Mouse (Mus musculus) left cerebral cortex, adult 8-10 months (tissue): ENCODE measurements around the gene Ldlrad3. TPM values are rescaled to one million over a fixed set of nuclear protein-coding genes. Genes with fewer than 3 reads are reported as not detected.

Experiments
- DNase-seq, 2 experiments: peaks; one replicate each; pipeline ENCODE4 v3.0.0; 2022; ENCODE audit warnings: low spot score in 2 of 2
- total RNA-seq, 4 experiments: library from RNA; stranded (reverse); gene quantifications; 2 replicates each; pipeline ENCODE4 v1.2.4; 2022

Ldlrad3 gene
- total RNA-seq, 4 experiments from 2014 or later: 11.3 to 12.5 (median 12.0) TPM

DNA sequence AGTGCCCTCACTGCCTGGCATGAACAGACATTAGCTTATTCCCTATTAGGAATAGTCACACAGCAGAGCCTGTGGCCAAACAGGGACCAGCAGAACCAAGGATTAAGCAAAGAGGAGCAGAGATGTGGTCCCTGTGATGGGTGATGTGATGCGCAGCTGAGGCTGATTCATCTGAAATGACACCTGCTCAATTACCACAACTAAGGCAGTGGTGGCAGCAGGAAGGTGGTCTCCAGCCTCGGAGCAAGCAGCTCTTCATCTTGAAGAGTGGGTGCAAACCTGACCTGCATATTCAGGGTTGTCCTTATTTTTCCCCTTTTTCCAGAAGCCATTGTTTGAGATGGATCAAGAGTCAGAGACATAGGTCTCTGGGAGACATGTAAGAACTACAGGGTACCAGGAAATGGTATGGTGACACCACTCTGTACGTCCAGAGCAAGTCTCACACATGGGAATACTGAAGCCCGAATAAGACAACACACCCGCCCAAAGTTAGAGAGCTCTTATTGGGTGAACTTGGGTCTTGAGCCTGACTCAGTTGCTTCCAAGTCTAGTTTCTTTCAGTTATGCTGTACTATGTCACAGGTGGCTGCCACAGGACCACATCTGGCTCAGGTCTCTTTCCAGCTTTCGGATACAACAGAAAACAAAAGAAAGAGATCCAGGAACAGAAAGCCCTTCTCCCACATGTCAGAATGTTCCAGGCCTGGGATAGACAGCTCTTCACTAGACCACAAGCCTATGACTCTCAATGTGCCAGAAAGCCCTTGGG is 112.7 kb downstream of the Ldlrad3 start:
- DNase-seq: no peak

DNA sequence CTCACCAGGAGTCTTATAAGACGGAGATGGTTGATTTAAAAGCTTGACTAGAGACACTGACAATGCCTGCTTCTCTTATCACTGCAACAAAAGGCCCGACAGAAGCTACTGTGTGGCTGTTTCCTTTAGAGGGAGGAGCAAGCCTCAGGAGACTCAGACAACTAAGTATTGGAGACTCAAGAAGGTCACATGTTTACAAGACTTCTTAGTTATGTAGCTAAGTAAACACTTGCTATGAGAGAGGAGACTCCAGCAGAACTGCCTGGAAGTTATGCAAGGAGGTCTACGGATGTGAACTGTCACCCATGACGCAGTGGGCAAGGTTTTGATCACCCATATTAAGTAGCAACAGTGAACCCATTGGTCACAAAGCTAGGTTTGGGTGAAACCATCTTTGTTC is 113.3 kb downstream of the Ldlrad3 start:
- DNase-seq: no peak

DNA sequence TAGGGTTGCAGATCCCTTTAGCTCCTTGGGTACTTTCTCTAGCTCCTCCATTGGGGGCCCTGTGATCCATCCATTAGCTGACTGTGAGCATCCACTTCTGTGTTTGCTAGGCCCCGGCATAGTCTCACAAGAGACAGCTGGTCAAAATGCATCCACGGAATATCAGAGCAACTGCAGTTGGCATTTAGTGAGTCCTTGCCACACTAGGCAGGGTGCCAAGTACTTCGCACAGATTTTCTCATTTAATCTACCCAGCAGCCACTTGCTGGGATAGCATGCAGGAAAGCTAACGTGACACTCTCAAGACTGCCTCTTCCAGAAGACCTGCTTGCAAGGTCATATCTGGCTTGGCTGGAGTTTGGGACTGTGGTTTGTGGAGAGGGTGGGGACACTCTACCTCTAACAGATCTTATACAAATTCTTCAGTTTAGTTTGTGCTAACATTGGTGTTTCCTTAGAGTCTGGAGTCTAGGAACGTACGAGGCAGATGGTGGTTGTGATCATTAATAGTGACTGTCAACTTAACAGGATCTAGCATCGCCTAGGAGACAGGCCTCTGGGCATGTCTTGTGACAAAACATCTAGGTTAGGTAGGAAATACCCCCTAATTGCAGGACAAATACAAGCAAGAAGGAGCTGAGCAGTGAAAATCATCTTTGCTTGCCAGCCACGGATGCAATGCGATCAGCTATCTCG is 115.0 kb downstream of the Ldlrad3 start:
- DNase-seq: no peak

DNA sequence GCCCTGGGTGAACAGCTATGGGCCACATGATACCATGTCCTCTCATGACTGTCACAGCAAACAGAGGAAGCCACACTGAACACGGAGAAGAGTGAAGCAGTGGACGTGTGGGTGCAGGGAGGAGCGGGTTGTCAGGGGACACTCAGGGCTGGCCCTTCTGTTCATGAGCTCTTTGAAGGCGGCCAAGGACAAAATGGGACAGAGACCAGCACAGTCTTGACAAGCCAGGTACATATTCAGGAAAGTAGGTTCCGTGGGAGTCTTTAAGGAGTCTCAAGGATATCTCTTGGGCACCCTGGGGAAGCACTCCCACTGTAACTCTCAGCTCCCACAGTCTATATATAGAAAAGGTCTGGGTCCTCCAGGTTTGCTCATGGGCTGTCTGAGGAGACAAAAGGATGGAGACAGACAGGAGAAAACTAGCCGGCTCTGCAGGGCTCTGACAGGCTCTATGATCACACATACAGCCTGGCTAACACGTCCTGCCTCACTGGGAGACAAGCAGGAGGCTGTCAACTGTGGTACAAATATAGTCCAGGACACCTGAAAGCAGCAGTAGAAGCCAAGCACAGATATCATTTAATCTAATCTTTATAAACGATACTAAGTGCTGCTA is 121.3 kb downstream of the Ldlrad3 start:
- DNase-seq: no peak

DNA sequence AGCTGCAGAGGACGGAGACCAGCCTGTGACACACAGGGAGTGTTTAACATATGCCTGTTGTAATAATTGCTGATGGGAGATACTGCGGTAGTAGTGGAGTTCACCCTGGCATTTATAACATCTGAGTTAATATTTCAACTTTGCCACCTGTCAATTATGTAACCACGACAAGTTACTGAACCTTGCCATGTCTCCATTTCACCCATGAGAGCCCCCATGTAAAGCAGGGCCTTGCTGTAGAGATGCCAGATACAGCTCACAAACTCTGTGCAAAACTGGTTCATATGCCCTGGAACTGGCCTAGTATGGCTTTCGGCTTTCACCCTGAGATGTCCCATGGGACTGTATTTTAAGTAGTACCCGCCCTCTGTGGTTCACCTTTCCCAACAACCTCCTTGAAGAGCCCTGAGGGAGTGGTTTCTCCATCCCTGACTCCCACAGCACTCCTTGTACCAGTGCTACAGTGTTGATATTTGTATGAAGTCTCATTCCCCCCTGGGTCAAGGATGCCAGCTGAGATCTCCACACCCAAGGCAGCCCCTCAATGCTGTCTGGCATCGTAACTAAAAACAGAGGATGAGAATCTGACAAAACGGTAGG is 122.2 kb downstream of the Ldlrad3 start:
- DNase-seq: no peak

GRCm38 (mm10) chr2:102062861-102063468 is 123.2 kb downstream of the Ldlrad3 start:
- no peak for DNase-seq

DNA sequence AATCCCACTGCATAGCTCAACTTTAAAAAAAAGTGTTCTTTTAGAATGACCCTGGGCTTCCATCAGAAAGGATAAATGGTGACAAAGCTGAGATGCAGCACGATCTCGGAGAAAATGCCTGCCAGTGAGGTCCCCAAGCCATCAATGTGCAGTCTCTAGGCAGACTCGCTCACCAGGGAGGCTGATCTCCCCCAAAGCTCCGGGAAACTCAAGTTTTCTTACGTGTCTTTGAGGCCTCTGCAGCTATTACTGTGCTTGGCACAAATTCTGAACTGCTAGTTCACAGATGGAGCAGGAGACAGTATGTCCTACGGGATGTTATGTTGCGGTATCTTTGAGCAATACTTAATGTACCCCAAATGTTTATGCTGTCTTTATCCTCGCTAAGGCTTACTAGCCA is 124.3 kb downstream of the Ldlrad3 start:
- DNase-seq: no peak

DNA sequence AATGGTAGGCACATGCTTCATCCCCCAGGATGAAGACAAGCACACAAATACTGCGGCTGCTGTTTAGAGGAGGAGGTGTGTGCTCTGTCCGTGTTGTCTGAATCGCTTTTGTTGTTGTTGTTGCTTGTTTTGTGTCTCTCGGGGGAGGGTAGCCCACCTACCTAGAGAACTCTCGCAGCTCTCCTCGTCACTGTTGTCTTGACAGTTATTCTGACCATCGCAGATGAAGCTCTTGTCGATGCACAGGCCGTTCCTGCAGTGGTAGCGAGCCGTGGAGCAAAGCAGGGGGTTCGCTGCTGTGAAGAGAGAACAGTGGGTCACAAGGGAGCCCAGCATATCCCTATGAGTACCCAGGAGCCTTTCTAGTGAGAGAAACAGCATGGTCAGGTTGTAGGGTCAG is 128.4 kb downstream of the Ldlrad3 start:
- DNase-seq: no peak

DNA sequence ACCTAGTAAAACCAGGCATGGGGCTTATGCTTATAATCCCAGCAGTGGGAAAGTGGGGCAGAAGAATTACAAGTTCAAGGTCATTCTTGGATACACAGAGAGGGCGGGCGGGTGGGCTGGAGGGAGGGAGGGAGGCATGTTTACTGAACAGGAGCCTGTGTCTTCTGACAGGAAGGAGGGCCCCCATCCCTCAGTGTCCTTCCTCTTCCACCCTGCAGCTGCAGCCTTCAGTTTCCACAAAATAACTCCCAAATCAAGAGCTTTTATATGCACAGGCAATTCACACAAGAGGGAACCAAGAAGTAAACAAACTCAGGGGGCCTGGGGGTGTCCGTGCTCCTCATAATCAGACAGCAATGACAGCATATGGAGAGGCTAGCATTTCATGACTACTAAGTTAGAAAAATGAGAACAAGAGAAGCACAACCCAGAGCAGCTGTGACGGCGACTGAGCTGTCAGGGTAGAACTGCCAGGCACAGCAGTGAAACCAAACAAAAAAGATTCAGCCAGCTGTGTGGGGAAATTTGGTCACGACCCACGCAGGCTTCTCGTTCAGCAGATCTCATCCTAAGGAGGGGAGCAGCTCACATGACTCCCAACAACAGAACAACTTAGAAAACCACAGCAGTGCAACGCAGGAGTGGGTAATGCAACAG is 129.0 kb downstream of the Ldlrad3 start:
- DNase-seq: peak; percentile 37 to 67

DNA sequence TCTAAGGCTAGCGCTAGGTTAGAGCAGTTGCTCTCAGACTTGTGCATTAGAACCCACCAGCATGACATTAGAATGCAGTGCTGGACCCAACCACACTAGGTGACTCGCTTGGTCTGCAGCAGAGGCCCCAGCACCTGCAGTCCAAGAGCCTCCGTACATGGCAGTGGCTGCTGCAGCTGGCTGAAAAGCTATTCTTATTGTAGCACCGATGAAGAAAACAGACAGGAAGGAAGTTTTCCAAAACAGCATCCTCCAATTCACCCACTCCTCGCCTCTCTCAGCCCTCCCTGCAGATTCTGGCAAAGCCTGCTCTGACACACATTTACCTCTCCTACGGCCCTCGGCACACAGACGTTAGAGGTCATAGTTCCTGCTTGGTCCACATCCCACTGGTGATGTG is 130.0 kb downstream of the Ldlrad3 start:
- no peak for DNase-seq

DNA sequence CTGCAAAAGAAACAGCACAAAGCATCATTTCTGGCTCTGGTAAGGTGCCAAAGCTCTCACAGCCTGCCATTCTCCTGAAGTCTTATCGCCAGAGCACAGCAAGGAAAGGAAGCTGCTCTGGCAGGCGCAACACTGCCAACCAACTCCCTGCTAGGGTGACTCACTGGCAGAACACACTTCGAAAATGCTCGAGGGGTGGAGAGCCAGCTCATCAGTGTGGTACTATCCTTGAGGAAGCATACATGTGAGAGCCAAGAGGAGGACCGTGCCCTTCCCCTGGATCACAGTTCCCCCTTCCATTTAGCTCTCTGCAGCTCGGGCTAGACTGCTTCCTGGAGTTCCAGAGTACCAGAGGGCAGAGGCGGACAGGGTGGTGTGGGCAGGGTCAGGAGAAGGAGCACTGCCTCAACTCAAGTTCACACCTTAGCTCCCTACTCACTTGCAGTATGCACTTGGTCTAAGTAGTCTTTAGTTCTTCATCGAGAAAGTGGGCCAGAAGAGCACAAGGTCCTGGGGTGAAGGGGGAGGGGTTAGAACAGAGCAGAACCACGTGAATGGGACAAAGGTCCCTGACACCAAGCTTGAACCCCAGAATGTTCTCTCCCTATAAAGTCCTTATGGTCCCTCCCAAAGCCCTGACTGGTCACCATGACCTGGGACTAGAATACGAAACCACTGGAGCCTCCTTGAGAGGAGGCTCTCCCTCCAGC is 133.1 kb downstream of the Ldlrad3 start:
- DNase-seq: peak in 1 of 2 experiments; percentile 85

DNA sequence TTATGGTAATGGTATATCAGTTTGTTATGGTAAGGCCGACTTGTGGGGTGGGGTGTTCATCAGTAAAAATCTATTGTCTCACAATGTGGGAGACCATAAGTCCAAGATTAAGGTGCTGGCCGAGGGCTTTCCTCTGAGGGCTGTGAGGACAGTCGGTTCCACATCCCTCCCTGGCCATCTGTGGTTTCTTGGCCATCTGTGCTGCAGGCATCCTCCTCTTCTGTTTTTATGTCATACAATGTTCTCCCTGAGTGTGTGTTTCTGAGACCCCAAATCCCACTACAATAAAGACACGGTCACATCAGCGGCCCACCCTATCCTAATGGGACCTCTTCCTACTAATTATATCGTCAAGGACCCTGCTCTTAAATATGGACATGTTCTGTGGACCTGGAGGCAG is 133.8 kb downstream of the Ldlrad3 start:
- DNase-seq: no peak

DNA sequence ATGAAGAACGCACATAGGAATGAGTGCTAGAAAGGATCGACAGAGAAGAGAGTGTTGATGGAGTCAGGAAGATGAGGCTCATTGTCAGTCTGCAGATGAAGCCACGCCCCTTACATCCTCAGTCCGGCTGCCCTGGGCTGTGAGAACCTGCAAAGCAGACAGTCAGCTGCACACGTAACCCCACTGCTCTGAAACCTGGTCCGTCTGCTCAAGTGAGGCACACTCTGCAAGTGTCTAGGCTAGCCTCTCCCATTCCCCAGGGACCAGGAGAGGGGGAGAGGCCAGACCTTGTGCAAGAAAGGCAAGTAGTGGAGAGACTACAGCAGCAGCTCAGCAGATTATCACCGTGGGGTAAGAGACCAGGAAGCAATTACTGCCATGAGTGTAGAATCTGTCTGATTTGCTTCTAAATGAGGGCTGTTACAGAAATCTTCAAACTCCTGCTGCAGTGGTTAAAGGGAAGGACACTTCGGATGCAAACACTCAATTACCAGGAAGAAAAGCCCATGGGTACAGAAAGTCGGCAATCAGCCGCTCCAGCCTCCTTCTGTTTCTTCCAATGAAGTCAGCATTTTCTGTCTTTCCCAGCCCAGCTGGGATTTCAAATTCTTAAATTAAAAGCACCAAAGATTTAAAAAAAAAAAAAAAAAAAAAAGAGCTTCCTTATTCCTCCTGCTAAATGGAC is 136.2 kb downstream of the Ldlrad3 start:
- no peak for DNase-seq

- no peak for DNase-seq
Measured at GRCm38 (mm10) chr2:102048296-102049175, 137.6 kb downstream of the Ldlrad3 start.

DNA sequence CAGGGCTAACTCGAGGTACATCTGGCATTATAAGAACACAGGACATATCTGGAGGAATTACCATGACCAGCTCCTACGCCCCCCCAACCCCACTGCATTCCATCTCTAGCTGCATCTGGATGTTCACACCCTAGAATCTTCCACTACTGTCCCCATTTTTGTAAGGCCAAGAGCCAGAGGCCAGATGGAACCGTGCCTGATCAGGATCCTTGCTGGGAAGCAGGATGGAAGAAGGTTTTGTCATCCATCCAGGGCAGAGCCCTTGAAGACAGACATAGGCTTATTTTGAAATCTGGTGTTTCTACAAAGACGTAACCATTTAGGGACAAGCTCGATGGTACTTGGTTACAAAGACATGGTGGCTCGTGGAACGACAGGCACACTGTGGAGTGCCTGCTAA is 139.7 kb downstream of the Ldlrad3 start:
- no peak for DNase-seq

DNA sequence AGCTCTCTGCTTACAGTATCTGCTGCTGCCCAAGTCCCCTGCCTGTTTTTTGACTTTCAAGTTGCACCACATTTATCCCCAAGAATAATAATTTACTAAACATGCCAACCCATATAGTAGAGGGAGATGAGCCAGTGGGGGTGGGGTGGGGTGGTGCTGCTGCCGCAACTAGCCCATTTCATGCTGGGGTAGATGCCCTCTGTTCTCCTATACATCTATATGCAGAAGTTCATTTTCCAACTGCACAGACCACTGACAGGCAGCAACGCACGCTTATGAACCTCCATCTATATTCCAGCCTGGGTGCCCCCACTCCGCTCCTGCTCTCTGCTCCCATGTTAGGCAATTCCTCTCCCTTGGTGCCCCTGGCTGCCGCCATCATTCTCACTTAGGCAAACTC is 145.7 kb downstream of the Ldlrad3 start:
- DNase-seq: no peak

GRCm38 (mm10) chr2:102040011-102040410 is 146.2 kb downstream of the Ldlrad3 start:
- no peak for DNase-seq

GRCm38 (mm10) chr2:102038895-102039667 is 147.1 kb downstream of the Ldlrad3 start:
- DNase-seq: no peak
